Mouse (Mus musculus) spleen, adult 2 months (tissue): ENCODE measurements around the gene Cyfip2.

Source experiments
- CTCF ChIP-seq: fragments of 200-500 bp; IDR thresholded peaks from 2 replicates; pipeline ENCODE4 v1.5.1; 2011; ENCODE audit warnings: mild to moderate bottlenecking, inconsistent platforms; ENCODE audit not compliant: insufficient read depth, insufficient read length, insufficient replicate concordance; ENCODE audit errors: extremely low read depth
- POLR2A ChIP-seq: fragments of 200-500 bp; IDR thresholded peaks from 2 replicates; pipeline ENCODE4 v1.6.1; 2011; ENCODE audit warnings: low read depth, low read length, inconsistent platforms

- TF ChIP-seq POLR2A (no peak), CTCF (no peak)
Observed at GRCm38 (mm10) chr11:46232803-46233202, 79.9 kb downstream of the Cyfip2 start.
